In genomic region chr16:74410125-74410524, GRCm38 (mm10) we compare ENCODE assay signal across 10 mouse cellular contexts. TPM values are rescaled to one million over a fixed set of nuclear protein-coding genes. Genes with fewer than 3 reads are reported as not detected.
A peak's percentile ranks its signal among the peaks of the same experiment; 100 is the strongest.
DNase-seq lines count a peak whose midpoint lies in the region; ATAC-seq and TF ChIP-seq lines count a peak whose summit lies in the region.
"Had no signal": no experiment of that assay in that cellular context is flagged by ENCODE, and none has a peak within 500 bp of the region (broad histone marks: within the 10 kb centered on the region; RNA-seq: fewer than 3 reads in every experiment).

No protein-coding gene starts in this region.

- no peak for TF ChIP-seq CTCF in heart, postnatal 0 days (IDR thresholded peaks at IDR 0.05; ENCODE audit: low read depth)
- no peak for TF ChIP-seq CTCF in kidney, postnatal 0 days (IDR thresholded peaks at IDR 0.05; ENCODE audit: low read depth)

- TF ChIP-seq EP300 in heart, postnatal 0 days (IDR thresholded peaks at IDR 0.05; ENCODE audit: low read depth), result no peak

- peaks cover 15% of the 10 kb centered on the region for H3K27me3 ChIP-seq in heart, postnatal 0 days (ENCODE audit: control insufficient read depth, insufficient read depth, low read length)
- H3K27me3 ChIP-seq in forebrain, embryonic 11.5 days (ENCODE audit: control insufficient read depth, insufficient read depth, low read length), result no peaks in the 10 kb centered on the region
- H3K27me3 ChIP-seq in kidney, postnatal 0 days (ENCODE audit: insufficient read depth, low read length), result no peaks in the 10 kb centered on the region
- peaks cover 7% of the 10 kb centered on the region; the same call in 1 of the 2 replicates for H3K27me3 ChIP-seq in midbrain, embryonic 12.5 days

- H3K9ac ChIP-seq in heart, postnatal 0 days (replicated peaks; ENCODE audit: low read depth, low read length), result no peak overlapping the region
- H3K9ac ChIP-seq in forebrain, embryonic 11.5 days (ENCODE audit: low read length), result peak overlapping the region; percentile 5; the same call in 1 of the 2 replicates
- 0 out of 2 replicates have a peak overlapping the region, but pooled peaks have one; percentile 5 for H3K9ac ChIP-seq in kidney, postnatal 0 days (ENCODE audit: low read depth, low read length)
- H3K9ac ChIP-seq in midbrain, embryonic 12.5 days (replicated peaks), result peak overlapping the region; percentile 68

- H3K36me3 ChIP-seq in heart, postnatal 0 days (replicated peaks; ENCODE audit: control insufficient read depth, insufficient read depth, low read length), result no peaks in the 10 kb centered on the region
- no peaks in the 10 kb centered on the region for H3K36me3 ChIP-seq in forebrain, embryonic 11.5 days (ENCODE audit: control insufficient read depth, insufficient read depth, low read length)
- no peaks in the 10 kb centered on the region for H3K36me3 ChIP-seq in kidney, postnatal 0 days (ENCODE audit: insufficient read depth, low read length)
- H3K36me3 ChIP-seq in midbrain, embryonic 12.5 days, result no peaks in the 10 kb centered on the region

- WGBS in heart, postnatal 0 days, result 36% methylated on average over 6 of the region's 6 CpGs
- WGBS in forebrain, embryonic 11.5 days, result 16% methylated on average over 6 of the region's 6 CpGs
- 9% methylated on average over 6 of the region's 6 CpGs for WGBS in kidney, postnatal 0 days
- whole genome bisulfite sequencing in midbrain, embryonic 12.5 days, result 28% methylated on average over 6 of the region's 6 CpGs

- DNase-seq in heart, postnatal 0 days (ENCODE audit: low spot score), result no peak
- DNase-seq in heart, postnatal 4 days, result no peak
- DNase-seq in forebrain, embryonic 11.5 days (ENCODE audit: low spot score), result no peak
- DNase-seq in kidney, postnatal 0 days (ENCODE audit: low spot score), result peak; percentile 28
- no peak for DNase-seq in spleen, adult 12 weeks (ENCODE audit: low spot score)
- DNase-seq in adrenal gland, postnatal 4 days (ENCODE audit: low spot score in 2 of 2), result no peak
- no peak for DNase-seq in urinary bladder, postnatal 25 days (ENCODE audit: low spot score)

- peak overlapping the region; percentile 60 for H3K4me2 ChIP-seq in heart, postnatal 0 days (ENCODE audit: low read depth, low read length)
- H3K4me2 ChIP-seq in forebrain, embryonic 11.5 days (ENCODE audit: low read depth, low read length, severe bottlenecking), result peak overlapping the region; percentile 86
- peak overlapping the region; percentile 90 for H3K4me2 ChIP-seq in kidney, postnatal 0 days (ENCODE audit: low read length)
- H3K4me2 ChIP-seq in midbrain, embryonic 12.5 days (replicated peaks), result peak overlapping the region; percentile 68

- H3K27ac ChIP-seq in heart, postnatal 0 days (ENCODE audit: low read depth), result no peak overlapping the region
- no peak overlapping the region for H3K27ac ChIP-seq in forebrain, embryonic 11.5 days (ENCODE audit: low read depth, low read length)
- H3K27ac ChIP-seq in kidney, postnatal 0 days, result no peak overlapping the region
- H3K27ac ChIP-seq in midbrain, embryonic 12.5 days (replicated peaks), result no peak overlapping the region; the same call in 1 of the 2 replicates

- peaks cover 10% of the 10 kb centered on the region; the same call in 1 of the 2 replicates for H3K4me1 ChIP-seq in heart, postnatal 0 days (ENCODE audit: control insufficient read depth, insufficient read depth)
- H3K4me1 ChIP-seq in forebrain, embryonic 11.5 days (replicated peaks; ENCODE audit: control insufficient read depth, insufficient read depth, low read length), result no peaks in the 10 kb centered on the region
- no peaks in the 10 kb centered on the region for H3K4me1 ChIP-seq in kidney, postnatal 0 days (replicated peaks; ENCODE audit: insufficient read depth, low read length)
- peaks cover 14% of the 10 kb centered on the region; the same call in 1 of the 2 replicates for H3K4me1 ChIP-seq in midbrain, embryonic 12.5 days

- no peaks in the 10 kb centered on the region for H3K9me3 ChIP-seq in heart, postnatal 0 days (replicated peaks; ENCODE audit: control insufficient read depth, low read length)
- H3K9me3 ChIP-seq in forebrain, embryonic 11.5 days (ENCODE audit: control insufficient read depth, low read length), result no peaks in the 10 kb centered on the region
- H3K9me3 ChIP-seq in kidney, postnatal 0 days (replicated peaks; ENCODE audit: low read length), result no peaks in the 10 kb centered on the region
- H3K9me3 ChIP-seq in midbrain, embryonic 12.5 days, result no peaks in the 10 kb centered on the region

- peak overlapping the region; percentile 45 for H3K4me3 ChIP-seq in heart, postnatal 0 days (ENCODE audit: low read depth, low read length)
- peak overlapping the region; percentile 57 for H3K4me3 ChIP-seq in forebrain, embryonic 11.5 days (ENCODE audit: low read depth, low read length)
- H3K4me3 ChIP-seq in kidney, postnatal 0 days (replicated peaks; ENCODE audit: low read depth, low read length), result peak overlapping the region; percentile 48
- peak overlapping the region; percentile 58 for H3K4me3 ChIP-seq in midbrain, embryonic 12.5 days
- H3K4me3 ChIP-seq: erythroblast, embryonic 14.5 days had no signal

- ATAC-seq in heart, postnatal 0 days (ENCODE audit: insufficient read depth, low read depth), result no peak
- no peak for ATAC-seq in forebrain, embryonic 11.5 days (replicated peaks; ENCODE audit: low FRiP score)
- no peak for ATAC-seq in kidney, postnatal 0 days (replicated peaks; ENCODE audit: low FRiP score, low read depth)
- ATAC-seq in midbrain, embryonic 12.5 days (ENCODE audit: low FRiP score, low read depth), result no peak

RNA-seq across cellular contexts. Expression of gene Robo2, which starts 1.5 kb away (rescaled TPM):
- 10.6 and 13.0 TPM in 2 replicates for total RNA-seq in heart, postnatal 0 days (2014; rRNA removed; ENCODE audit: low replicate concordance)
- 1.7 TPM in 2 replicates for polyA plus RNA-seq in heart, postnatal 0 days (2015; fragmentation: Nextera tagmentation; extraction: Ambion mirVana)
- total RNA-seq in heart, postnatal 4 days (2021), result 1 to 10 TPM; 4.1 to 4.7 TPM
- polyA plus RNA-seq in forebrain, embryonic 11.5 days (2014; fragmentation: Nextera tagmentation; extraction: Ambion mirVana), result 27.6 and 33.7 TPM in 2 replicates
- polyA plus RNA-seq in kidney, postnatal 0 days (2015; fragmentation: Nextera tagmentation; extraction: Ambion mirVana), result 30.7 and 34.0 TPM in 2 replicates
- polyA plus RNA-seq in midbrain, embryonic 12.5 days (2016; fragmentation: Nextera tagmentation; extraction: Ambion mirVana), result 60.7 and 61.0 TPM in 2 replicates
- 10 to 100 TPM in 1 of 2 experiments, 1 to 10 TPM in 1; 9.3 to 18.9 TPM for total RNA-seq in adrenal gland, postnatal 4 days (2021)
- total RNA-seq: MEL had no signal
- polyA plus RNA-seq: erythroblast, embryonic 14.5 days had no signal

Comparison
In these comparisons a context has a peak if more than half of its experiments do, and no peak if none do; other contexts are left out.
1. RNA of gene Robo2, which starts 1.5 kb away (polyA plus RNA-seq): 60.7 to 61.0 TPM in midbrain, embryonic 12.5 days, 27.6 to 33.7 TPM in forebrain, embryonic 11.5 days and 30.7 to 34.0 TPM in kidney, postnatal 0 days; 1.7 TPM in heart, postnatal 0 days; every median in the first group is over 10 times any median in the second.
2. Peak in every context shown above with its lines, with median percentiles within 50 percentile points of each other: H3K4me2 ChIP-seq and H3K4me3 ChIP-seq.